Mouse (Mus musculus) limb, embryonic 15.5 days (tissue): ENCODE measurements around the gene Acot5. TPM values are rescaled to one million over a fixed set of nuclear protein-coding genes. Genes with fewer than 3 reads are reported as not detected.
"Not testable (repeated sequence)": the region's sequence is repeated elsewhere in the genome, so short reads cannot be mapped to it uniquely, and the experiment has no call there.

Source experiments
- ATAC-seq: fragments of 200-750 bp; cut with Nextera tagmentation; 2 replicates; pipeline ENCODE4 v1.8.0; 2017; ENCODE audit warnings: low read depth, moderate TSS enrichment; ENCODE audit not compliant: insufficient number of reproducible peaks, low FRiP score, low TSS enrichment
- H3K27ac ChIP-seq: fragments of 300-500 bp; sonication (generic); 2 replicates; pipeline ENCODE4 v1.5.1; 2015; ENCODE audit warnings: moderate library complexity, mild to moderate bottlenecking, inconsistent platforms
- H3K27me3 ChIP-seq: fragments of 300-500 bp; sonication (generic); 2 replicates; pipeline ENCODE4 v1.6.1; 2015; ENCODE audit warnings: inconsistent platforms
- H3K36me3 ChIP-seq: fragments of 300-500 bp; sonication (generic); 2 replicates; pipeline ENCODE4 v1.6.1; 2015; ENCODE audit warnings: inconsistent platforms
- H3K4me1 ChIP-seq: fragments of 300-500 bp; sonication (generic); 2 replicates; pipeline ENCODE4 v1.6.1; 2015; ENCODE audit warnings: inconsistent platforms
- H3K4me2 ChIP-seq: fragments of 300-500 bp; sonication (generic); 2 replicates; pipeline ENCODE4 v1.6.1; 2015; ENCODE audit warnings: mild to moderate bottlenecking, inconsistent platforms
- H3K4me3 ChIP-seq: fragments of 300-500 bp; sonication (generic); 2 replicates; pipeline ENCODE4 v1.5.1; 2015; ENCODE audit warnings: mild to moderate bottlenecking, inconsistent platforms
- H3K9ac ChIP-seq: fragments of 300-500 bp; sonication (generic); 2 replicates; pipeline ENCODE4 v1.6.1; 2015; ENCODE audit warnings: inconsistent platforms
- H3K9me3 ChIP-seq: fragments of 300-500 bp; sonication (generic); 2 replicates; pipeline ENCODE4 v1.6.1; 2016; ENCODE audit warnings: inconsistent platforms
- WGBS: fragments of 180-500 bp; shearing (Covaris S2); methylation state at CpG from one replicate; pipeline ENCODE4 v1.1.7; 2015; 5-methylcytosine and 5-hydroxymethylcytosine counted together
- polyA plus RNA-seq: library from polyadenylated mRNA; unstranded; fragments of >200 nt; fragmentation: Nextera tagmentation; extraction: Ambion mirVana; gene quantifications from 2 replicates; pipeline ENCODE4 v1.2.1, GENCODE M21; 2015

Acot5 gene
- polyA plus RNA-seq, 1 experiment from 2014 or later, result not detected

- not testable (repeated sequence) for H3K27me3 ChIP-seq, H3K27ac ChIP-seq, H3K36me3 ChIP-seq, H3K4me1 ChIP-seq, H3K9me3 ChIP-seq
- 0 out of 2 replicates have a peak, but pooled peaks have one; percentile 24 for ATAC-seq
- Histone ChIP-seq H3K4me2 (peak within 1 kb of the TSS; percentile 67), H3K4me3 (peak within 1 kb of the TSS; percentile 46), H3K9ac (0 out of 2 replicates have a peak within 1 kb of the TSS, but pooled peaks have one; percentile 20)
- 1% methylated on average over 39 of the region's 39 CpGs for whole genome bisulfite sequencing
Measured at GRCm38 (mm10) chr12:84038691-84039111, 30.4 kb upstream of the Acot5 start, which contains the start of gene Gm49366. TSS of gene Gm49366 (plus strand) at chr12:84038935.

DNA sequence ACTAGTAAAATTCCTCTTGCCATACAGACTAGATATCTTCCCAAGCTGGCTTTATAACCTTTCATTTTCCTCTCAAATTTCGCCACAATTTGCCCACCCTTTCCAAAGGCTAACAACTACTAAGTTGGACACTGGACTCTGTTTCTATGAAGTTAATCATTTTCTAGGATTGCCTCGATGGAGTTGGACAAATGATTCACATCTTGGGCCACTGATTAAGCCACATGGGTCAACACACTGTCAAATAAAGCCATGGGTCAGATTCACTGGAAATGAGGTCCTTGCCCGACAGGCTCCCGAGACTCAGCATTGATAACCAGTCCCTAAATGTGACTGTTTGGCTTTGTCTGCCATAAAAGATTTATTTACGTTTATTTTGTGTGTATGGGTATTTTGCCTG lies 26.9 kb upstream of the Acot5 start:
- 84% methylated on average over 5 of the region's 5 CpGs for WGBS
- H3K4me3 ChIP-seq, result no peak overlapping the region
- no peak for ATAC-seq
- H3K9ac ChIP-seq, result no peak overlapping the region
- no peaks in the 10 kb centered on the region for H3K9me3 ChIP-seq
- H3K4me1 ChIP-seq, result no peaks in the 10 kb centered on the region
- no peak overlapping the region for H3K27ac ChIP-seq
- no peak overlapping the region for H3K4me2 ChIP-seq
- no peaks in the 10 kb centered on the region for H3K36me3 ChIP-seq
- no peaks in the 10 kb centered on the region for H3K27me3 ChIP-seq

DNA sequence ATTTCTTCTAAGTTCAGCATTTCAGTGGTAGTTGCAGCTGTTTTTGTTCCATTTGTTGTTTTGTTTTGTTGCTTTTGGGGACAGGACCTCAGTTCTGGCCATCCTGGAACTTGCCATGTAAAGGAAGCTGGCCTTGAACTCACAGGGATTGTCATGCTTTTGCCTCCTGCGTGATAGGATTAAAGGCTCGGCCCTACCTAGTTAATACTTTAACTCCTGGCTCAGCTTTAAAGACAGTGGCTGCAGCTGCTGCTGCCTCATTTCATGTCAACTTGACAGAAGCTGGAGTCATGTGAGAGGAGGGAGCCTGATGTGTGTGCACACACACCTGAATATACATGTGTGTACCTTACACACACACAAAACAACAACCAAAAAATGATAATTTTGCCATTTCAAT lies 25.1 kb upstream of the Acot5 start:
- no peak overlapping the region for H3K9ac ChIP-seq
- H3K4me2 ChIP-seq, result no peak overlapping the region
- ATAC-seq, result no peak
- H3K36me3 ChIP-seq, result no peaks in the 10 kb centered on the region
- H3K9me3 ChIP-seq, result no peaks in the 10 kb centered on the region; the same call in 1 of the 2 replicates
- H3K4me1 ChIP-seq, result no peaks in the 10 kb centered on the region
- H3K4me3 ChIP-seq, result no peak overlapping the region
- 59% methylated on average over 2 of the region's 2 CpGs for WGBS
- H3K27me3 ChIP-seq, result no peaks in the 10 kb centered on the region
- no peak overlapping the region for H3K27ac ChIP-seq

GRCm38 (mm10) chr12:84046906-84047305 lies 22.2 kb upstream of the Acot5 start:
- WGBS, result 95% methylated on average over 1 of the region's 1 CpGs
- Histone ChIP-seq H3K27me3 (no peaks in the 10 kb centered on the region), H3K9ac (no peak overlapping the region), H3K4me1 (no peaks in the 10 kb centered on the region), H3K4me3 (no peak overlapping the region), H3K9me3 (no peaks in the 10 kb centered on the region; the same call in 1 of the 2 replicates), H3K36me3 (no peaks in the 10 kb centered on the region), H3K27ac (no peak overlapping the region), H3K4me2 (no peak overlapping the region)
- ATAC-seq, result no peak

- peaks cover 16% of the 10 kb centered on the region for H3K27me3 ChIP-seq
- not testable (repeated sequence) for H3K4me3 ChIP-seq, H3K4me1 ChIP-seq, H3K4me2 ChIP-seq, ATAC-seq, H3K9me3 ChIP-seq, H3K9ac ChIP-seq, H3K36me3 ChIP-seq, H3K27ac ChIP-seq
- WGBS, result 80% methylated on average over 5 of the region's 5 CpGs
Measured at GRCm38 (mm10) chr12:84050744-84051143, 18.4 kb upstream of the Acot5 start.

DNA sequence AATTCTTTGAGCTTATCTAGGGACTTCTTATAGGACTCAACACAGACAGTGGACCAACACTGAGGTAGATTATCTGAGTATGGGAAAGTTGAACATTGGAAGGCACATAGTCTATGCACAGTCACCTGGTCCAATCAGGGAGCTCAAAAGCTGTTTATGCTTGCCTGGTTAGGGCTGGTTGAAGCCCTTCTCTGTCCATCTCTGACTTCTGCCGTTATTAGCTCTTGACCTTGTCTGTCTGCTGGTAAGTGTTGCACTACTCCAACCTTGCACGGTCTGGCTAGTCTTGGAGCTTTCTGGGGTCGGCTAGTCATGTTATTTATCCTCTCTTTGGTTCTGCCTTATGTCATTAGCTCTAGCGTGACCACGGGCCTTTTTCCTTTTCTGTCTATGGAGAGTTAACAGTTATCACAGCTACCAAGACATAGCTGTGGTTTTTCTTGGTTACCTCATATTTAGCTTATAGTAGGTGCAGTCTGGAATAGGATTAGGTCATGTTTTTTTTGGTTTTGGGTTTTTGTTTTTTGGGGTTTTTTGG lies 17.1 kb upstream of the Acot5 start, which contains the start of gene Acot3:
Gene Acot3 (plus strand): TSS at position 208 of the 538 bp plus-strand sequence.
- Histone ChIP-seq H3K9ac (no peak within 1 kb of the TSS), H3K9me3 (no peaks in the 10 kb centered on the region; the same call in 1 of the 2 replicates), H3K4me2 (no peak within 1 kb of the TSS), H3K4me3 (peak within 1 kb of the TSS; percentile 43; the same call in 1 of the 2 replicates), H3K27ac (no peak within 1 kb of the TSS), H3K4me1 (peaks cover 6% of the 10 kb centered on the region), H3K36me3 (no peaks in the 10 kb centered on the region), H3K27me3 (peaks cover 16% of the 10 kb centered on the region)
- 77% methylated on average over 5 of the region's 5 CpGs for WGBS
- no peak for ATAC-seq

DNA sequence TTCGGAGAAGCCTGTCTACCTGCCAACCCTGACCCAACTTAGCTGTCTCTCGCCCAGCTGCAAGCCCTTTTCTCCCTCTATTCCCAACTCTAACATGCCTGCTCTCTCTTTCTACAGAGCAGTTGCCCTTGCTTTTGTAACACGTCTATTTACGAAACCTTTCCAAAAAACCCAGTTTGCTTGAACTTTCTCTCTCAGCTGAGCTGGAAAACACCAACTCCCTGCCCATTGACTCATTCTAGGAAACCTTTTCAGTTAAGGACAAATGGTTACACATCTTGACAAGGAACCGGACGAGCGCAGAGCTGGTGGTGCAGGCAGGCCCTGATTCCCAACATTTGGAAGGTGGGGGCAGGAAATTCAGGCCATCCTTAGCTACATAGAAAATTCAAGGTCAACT lies 16.5 kb upstream of the Acot5 start:
- WGBS, result 90% methylated on average over 7 of the region's 7 CpGs
- H3K4me1 ChIP-seq, result peaks cover 6% of the 10 kb centered on the region
- no peak overlapping the region for H3K27ac ChIP-seq
- ATAC-seq, result no peak
- no peak overlapping the region for H3K4me2 ChIP-seq
- no peak overlapping the region for H3K9ac ChIP-seq
- H3K36me3 ChIP-seq, result no peaks in the 10 kb centered on the region
- peaks cover 16% of the 10 kb centered on the region for H3K27me3 ChIP-seq
- H3K9me3 ChIP-seq, result no peaks in the 10 kb centered on the region; the same call in 1 of the 2 replicates
- H3K4me3 ChIP-seq, result 0 out of 2 replicates have a peak overlapping the region, but pooled peaks have one; percentile 43

DNA sequence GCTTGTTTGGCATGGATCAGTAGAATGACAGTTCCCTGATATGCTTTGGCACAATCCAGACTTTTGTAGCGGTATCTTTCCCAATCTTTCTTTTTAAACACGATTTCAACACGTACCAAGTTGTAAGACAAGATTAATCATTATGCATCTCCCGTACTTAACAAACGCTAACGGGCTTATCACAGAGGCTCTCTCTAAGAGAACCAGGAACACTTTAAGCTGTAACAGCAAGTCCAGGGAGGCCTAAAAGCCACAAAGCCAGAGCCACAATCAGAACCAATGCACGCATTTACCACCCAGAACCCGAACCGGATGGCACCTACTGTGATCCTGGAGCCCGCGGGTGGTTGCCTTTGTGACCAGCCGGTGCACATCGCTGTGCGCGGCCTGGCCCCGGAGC lies 16.0 kb upstream of the Acot5 start:
- ATAC-seq, result no peak
- Histone ChIP-seq H3K36me3 (no peaks in the 10 kb centered on the region), H3K9ac (no peak overlapping the region), H3K27me3 (peaks cover 16% of the 10 kb centered on the region), H3K9me3 (no peaks in the 10 kb centered on the region; the same call in 1 of the 2 replicates), H3K27ac (no peak overlapping the region), H3K4me3 (peak overlapping the region; percentile 43), H3K4me2 (peak overlapping the region; percentile 84), H3K4me1 (peaks cover 6% of the 10 kb centered on the region)
- WGBS, result 12% methylated on average over 16 of the region's 16 CpGs

DNA sequence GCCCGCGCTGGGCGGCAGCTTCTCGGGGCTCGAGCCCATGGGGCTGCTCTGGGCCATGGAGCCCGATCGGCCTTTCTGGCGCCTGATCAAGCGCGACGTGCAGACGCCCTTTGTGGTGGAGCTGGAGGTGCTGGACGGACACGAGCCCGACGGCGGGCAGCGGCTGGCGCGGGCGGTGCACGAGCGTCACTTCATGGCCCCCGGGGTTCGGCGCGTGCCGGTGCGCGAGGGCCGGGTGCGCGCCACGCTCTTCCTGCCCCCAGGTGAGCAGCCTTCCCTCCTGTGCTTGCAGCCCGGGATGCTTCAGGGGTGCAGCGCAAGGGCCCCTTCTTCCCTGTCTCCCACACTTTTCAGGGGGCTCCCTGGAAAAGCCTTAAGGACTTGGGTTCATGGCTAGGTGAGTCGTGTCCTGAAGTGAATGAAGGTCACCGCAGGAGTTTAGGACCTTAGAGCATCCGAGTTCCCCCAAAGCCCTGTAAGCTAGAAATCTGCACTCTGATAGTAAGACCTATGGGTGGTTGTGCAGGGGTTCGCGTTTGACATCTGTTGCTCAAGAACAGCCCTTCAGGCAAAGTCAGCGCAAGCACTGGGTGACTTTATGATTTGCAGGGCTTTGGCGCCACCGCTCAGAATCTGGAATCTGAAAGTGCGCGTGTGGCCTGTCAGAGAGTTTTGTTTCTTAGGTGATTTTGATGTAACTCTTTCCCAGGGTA lies 15.3 kb upstream of the Acot5 start:
- Histone ChIP-seq H3K4me1 (peaks cover 6% of the 10 kb centered on the region), H3K36me3 (no peaks in the 10 kb centered on the region), H3K9me3 (no peaks in the 10 kb centered on the region), H3K4me2 (peak overlapping the region; percentile 84), H3K9ac (peak overlapping the region; percentile 35; the same call in 1 of the 2 replicates), H3K27me3 (peaks cover 16% of the 10 kb centered on the region), H3K27ac (no peak overlapping the region), H3K4me3 (peak overlapping the region; percentile 43)
- ATAC-seq, result no peak
- WGBS, result 2% methylated on average over 41 of the region's 46 CpGs

GRCm38 (mm10) chr12:84060946-84061345 lies 8.2 kb upstream of the Acot5 start:
- H3K4me2 ChIP-seq, result no peak overlapping the region
- no peak overlapping the region for H3K4me3 ChIP-seq
- no peak overlapping the region for H3K9ac ChIP-seq
- H3K27ac ChIP-seq, result no peak overlapping the region
- H3K36me3 ChIP-seq, result no peaks in the 10 kb centered on the region
- ATAC-seq, result no peak
- 42% methylated on average over 2 of the region's 2 CpGs for WGBS
- no peaks in the 10 kb centered on the region for H3K27me3 ChIP-seq
- no peaks in the 10 kb centered on the region for H3K4me1 ChIP-seq
- no peaks in the 10 kb centered on the region for H3K9me3 ChIP-seq

DNA sequence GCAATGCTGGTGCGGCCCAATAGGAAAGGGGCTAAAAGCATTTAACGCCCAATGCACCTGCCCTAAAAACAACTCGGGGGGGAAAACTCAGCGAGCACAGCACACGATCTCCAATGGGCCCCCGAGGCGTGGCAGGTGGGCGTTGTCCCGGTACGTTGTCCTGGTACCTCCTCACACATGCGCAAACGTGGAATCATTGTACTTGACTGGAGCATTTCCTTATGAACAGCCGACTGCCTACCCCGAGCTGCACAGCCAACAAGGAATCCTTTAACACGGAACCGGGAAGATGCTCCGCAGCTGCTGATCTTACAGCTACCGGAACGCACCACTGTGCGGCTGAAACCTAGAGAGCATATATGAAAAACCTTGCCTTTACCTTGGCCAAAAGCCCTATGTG lies 6.8 kb upstream of the Acot5 start:
- Histone ChIP-seq H3K27me3 (peaks cover 4% of the 10 kb centered on the region; the same call in 1 of the 2 replicates), H3K4me1 (no peaks in the 10 kb centered on the region), H3K27ac (no peak overlapping the region), H3K9me3 (no peaks in the 10 kb centered on the region), H3K4me2 (no peak overlapping the region), H3K9ac (no peak overlapping the region), H3K4me3 (no peak overlapping the region), H3K36me3 (no peaks in the 10 kb centered on the region)
- no peak for ATAC-seq
- 92% methylated on average over 20 of the region's 20 CpGs for WGBS

DNA sequence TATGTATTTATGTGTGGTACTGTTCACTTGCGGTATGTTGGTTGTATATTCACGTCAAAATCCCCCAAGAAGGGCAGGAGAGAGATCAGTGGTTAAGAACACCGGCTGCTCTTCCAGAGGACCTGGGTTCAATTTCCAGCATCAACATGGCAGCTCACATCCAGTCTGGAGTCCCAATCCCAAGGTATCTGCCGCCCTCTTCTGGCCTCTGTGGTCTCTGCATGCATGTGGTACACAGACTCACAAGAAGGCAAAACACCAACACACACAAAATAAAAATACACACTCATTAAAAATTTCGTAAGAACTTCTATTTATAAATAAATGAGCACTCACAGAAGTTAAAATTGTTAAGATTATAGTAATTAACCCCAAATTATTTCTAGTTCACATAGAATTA lies 5.9 kb upstream of the Acot5 start:
- Histone ChIP-seq H3K9ac (no peak overlapping the region), H3K4me2 (no peak overlapping the region), H3K9me3 (no peaks in the 10 kb centered on the region), H3K27ac (no peak overlapping the region), H3K36me3 (no peaks in the 10 kb centered on the region), H3K4me3 (no peak overlapping the region), H3K4me1 (no peaks in the 10 kb centered on the region), H3K27me3 (peaks cover 13% of the 10 kb centered on the region)
- no peak for ATAC-seq
- WGBS, result 66% methylated on average over 5 of the region's 5 CpGs
